Mouse (Mus musculus) myocyte (in vitro differentiated cells): ENCODE measurements around the gene Wfdc10.

Source experiments
- CEBPB ChIP-seq: IDR thresholded peaks from 2 replicates; pipeline ENCODE4 v1.6.1; 2011; ENCODE audit warnings: mild to moderate bottlenecking, moderate library complexity; ENCODE audit not compliant: poor library complexity, insufficient read depth, severe bottlenecking
- E2F4 ChIP-seq: IDR thresholded peaks from one replicate; pipeline ENCODE4 v1.6.1; 2011; ENCODE audit warnings: mild to moderate bottlenecking, control low read depth, moderate library complexity; ENCODE audit not compliant: insufficient read depth
- MAX ChIP-seq: IDR thresholded peaks from one replicate; pipeline ENCODE4 v1.6.1; 2011; ENCODE audit warnings: low read depth, mild to moderate bottlenecking, control low read depth
- MYOD1 ChIP-seq, 3 experiments: IDR thresholded peaks; one replicate each; pipeline ENCODE4 v1.6.1; 2011; ENCODE audit warnings: control low read depth in 2 of 3, low read depth in 2 of 3, mild to moderate bottlenecking in 2 of 3, moderate library complexity in 1 of 3; ENCODE audit not compliant: insufficient read length in 2 of 3, control insufficient read depth in 1 of 3
- POLR2A ChIP-seq: IDR thresholded peaks from one replicate; pipeline ENCODE4 v1.6.1; 2011; ENCODE audit warnings: low read depth, mild to moderate bottlenecking, control low read depth, moderate library complexity; ENCODE audit not compliant: insufficient read length
- TCF12 ChIP-seq: IDR thresholded peaks from one replicate; pipeline ENCODE4 v1.6.1; 2011; ENCODE audit warnings: mild to moderate bottlenecking, control low read depth; ENCODE audit not compliant: poor library complexity, insufficient read depth, severe bottlenecking
- USF1 ChIP-seq: IDR thresholded peaks from one replicate; pipeline ENCODE4 v1.6.1; 2011; ENCODE audit warnings: low read depth, mild to moderate bottlenecking, control low read depth, moderate library complexity

GRCm38 (mm10) chr2:164655858-164656257, at the start of gene Wfdc10:
- TF ChIP-seq POLR2A (no peak), MYOD1 (IDR thresholded peaks at IDR 0.05; ENCODE audit: control insufficient read depth in 1 of 3, insufficient read length in 2 of 3, low read depth in 2 of 3) (no peak), MAX (no peak), TCF12 (no peak), CEBPB (no peak), E2F4 (no peak), USF1 (no peak)
